Mouse (Mus musculus) ES-Bruce4 (cell line): ENCODE results near the gene Tprg.

Experiments used
- CTCF ChIP-seq: IDR thresholded peaks from one replicate; pipeline ENCODE4 v1.8.1; 2011; ENCODE audit warnings: low read depth, low read length
- EP300 ChIP-seq: IDR thresholded peaks from 2 replicates; pipeline ENCODE4 v1.6.1; 2011; ENCODE audit warnings: low read depth, low read length; ENCODE audit not compliant: insufficient read depth
- POLR2A ChIP-seq: IDR thresholded peaks from one replicate; pipeline ENCODE4 v1.8.1; 2011; ENCODE audit warnings: low read length; ENCODE audit not compliant: insufficient read depth

DNA sequence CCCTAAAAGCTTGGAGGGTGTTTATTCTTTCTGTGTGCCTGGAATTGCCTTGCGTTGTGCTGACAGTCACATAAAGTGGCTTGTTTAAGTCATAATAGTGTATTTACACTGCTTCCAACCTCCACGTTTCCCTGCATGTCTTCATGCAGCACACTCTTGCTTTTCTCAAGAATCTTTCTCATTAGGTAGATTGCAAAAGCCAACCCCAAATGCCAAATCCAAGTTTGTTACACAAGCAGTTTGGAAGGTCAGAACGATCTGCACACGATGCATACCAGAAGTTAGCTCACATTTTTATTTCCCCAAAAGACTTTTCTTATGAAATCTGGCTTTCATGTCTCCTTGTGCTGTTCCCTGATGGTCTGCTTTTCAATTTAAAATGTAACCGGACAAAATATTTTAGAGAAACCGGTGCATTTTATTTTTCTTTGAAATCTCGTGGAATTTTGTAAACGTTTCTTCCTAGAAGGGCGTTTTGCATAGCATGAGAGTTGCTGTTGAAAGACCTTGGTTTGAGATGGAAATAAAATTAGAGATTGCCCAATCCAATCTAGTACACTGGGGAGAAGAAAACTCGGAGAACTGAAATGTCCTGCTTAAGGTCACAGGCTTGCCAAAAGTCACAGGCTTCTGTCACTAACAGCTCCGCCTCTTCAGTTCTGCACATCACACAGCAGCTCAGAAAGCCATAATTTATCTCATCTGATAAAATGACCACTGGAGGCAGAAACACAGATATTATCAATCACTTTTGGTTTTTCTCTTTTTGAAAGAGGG is 48.2 kb upstream of the Tprg start:
- TF ChIP-seq EP300, result no peak
- TF ChIP-seq CTCF, result no peak
- TF ChIP-seq POLR2A, result no peak
